Mouse (Mus musculus) activated CD4-positive, CD25-positive, alpha-beta regulatory T cell, adult 4 months (primary cell): ENCODE results near the gene Ogfod2. TPM values are rescaled to one million over a fixed set of nuclear protein-coding genes. Genes with fewer than 3 reads are reported as not detected.
A peak's percentile ranks its signal among the peaks of the same experiment; 100 is the strongest.

Source experiments
- ATAC-seq: one replicate; pipeline ENCODE4 v1.8.0; 2017
- polyA plus RNA-seq, 2 experiments: library from polyadenylated mRNA; unstranded; fragments of 100-300 nt; shearing (Covaris generic); gene quantifications; one replicate each; pipeline ENCODE4 v1.2.1; 2017

Gene Ogfod2
- polyA plus RNA-seq = 10 to 100 TPM; 16.3 to 21.2 TPM

DNA sequence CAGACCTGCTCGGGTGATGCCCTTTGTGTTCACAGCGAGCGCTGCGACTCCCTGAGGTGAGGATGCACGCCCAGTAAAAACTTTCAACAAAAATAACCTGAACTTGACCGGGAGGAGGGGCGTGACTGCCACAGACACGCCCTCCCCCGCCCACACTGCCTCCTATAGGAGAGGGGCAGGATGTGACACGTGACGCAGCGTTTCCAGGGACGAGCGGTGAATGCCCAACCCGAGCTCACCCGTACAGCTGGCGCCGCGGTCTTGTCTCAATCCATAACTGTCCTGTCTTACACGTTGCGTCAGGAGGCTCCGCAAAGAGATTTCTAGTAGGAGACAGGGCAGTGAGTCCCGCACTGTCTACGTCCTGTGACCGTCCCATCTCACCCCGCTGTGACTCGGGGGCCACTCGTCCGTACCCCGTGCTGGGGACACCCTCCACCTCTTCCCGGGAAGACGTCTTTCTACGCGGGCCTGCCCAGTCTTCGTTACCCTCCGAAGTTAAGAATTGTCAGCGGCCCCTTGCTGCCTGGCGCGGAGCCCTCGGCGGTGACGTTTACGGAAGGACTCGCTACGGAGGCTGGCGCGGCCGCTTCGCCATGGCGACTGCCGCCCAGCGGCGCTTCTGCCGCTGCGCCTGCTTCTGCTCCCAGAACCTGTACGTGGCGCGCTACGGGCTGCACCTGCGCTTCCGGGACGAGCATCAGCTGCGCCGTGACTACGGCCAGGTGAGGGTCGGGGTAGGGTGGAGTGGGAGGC, at the start of gene Ogfod2:
Ogfod2 (plus strand) TSS at position 556 of the 756 bp plus-strand sequence.
- ATAC-seq = peak; percentile 85

DNA sequence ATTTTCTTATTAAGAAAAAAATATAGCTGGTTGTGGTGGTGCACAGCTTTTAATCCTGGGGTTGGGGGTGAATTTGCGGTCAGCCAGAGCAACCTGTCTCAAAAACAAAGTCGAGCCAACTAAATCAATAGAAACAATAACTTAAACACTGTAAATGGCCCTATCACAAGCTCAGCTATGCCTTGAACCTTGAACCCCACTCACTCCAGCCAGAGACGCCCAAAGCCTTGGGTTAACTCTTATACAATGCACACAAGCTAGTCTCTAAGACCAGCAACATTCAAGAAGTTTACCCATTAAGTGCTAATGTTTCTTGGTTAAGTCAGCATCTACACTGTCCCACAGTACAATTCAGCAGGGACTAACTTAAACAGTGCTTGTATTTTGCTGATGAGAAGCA, 42.4 kb upstream of the Ogfod2 start:
- ATAC-seq = no peak

DNA sequence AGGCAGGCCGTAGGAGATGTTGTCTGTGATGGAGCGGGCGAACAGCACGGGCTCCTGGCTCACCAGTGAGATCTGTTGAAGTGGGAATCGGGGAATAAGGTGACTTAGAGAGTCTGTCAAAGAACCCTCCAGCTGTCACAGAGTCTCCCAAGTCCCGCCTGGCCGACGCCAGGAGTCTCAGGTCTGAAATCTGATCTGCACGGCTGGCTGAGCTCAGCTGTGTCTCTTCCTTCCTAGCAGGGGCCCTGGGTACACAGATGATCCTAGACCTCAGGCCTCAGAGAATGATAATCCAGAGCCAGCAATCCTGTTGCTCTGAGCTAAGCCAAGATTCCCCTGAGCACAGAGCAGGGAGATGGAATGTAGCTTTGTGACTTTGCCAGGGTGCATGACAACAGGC, 38.4 kb upstream of the Ogfod2 start:
- ATAC-seq = no peak

DNA sequence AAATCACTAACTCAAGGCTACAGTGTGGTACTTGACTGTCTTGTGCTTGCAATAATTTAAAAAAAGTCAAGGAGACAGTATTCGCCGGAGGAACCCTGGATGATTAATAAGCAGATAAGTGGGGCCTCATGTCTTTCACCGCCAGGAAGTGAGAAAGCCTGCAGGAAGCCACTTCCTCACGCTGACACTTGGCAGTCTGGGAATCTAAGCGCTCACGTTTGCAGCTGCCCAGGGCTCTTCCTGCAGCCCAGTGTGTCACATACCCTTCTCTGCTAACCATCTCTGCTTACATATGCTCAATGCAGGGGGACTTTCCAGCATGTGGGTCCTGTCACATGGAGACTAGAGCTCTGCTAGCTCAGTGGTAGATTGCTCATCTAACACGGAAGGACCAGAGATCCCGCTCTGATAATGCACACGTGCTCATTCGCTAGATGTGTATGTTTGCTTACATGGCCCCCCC, 37.2 kb upstream of the Ogfod2 start:
- peak; percentile 88 for ATAC-seq

DNA sequence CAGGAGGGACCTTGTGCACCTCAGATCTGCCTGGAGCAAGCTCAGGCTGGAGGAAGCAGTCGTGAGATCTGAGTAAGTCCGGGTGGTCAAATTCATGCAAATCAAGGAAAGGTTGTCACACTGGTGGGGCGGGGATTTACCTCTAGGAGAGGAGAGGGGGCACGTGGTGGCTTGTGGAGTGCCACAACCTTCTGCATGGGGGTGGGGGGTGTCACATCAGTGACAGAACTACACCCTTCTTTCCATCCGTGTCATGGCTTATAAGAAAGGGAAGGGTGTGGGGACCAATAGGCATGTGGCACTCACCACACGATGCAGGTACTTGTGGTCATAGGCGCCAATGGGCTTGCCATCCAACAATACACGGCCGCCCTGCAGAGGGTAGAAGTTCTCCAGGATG, 36.4 kb upstream of the Ogfod2 start:
- ATAC-seq = peak; percentile 11

DNA sequence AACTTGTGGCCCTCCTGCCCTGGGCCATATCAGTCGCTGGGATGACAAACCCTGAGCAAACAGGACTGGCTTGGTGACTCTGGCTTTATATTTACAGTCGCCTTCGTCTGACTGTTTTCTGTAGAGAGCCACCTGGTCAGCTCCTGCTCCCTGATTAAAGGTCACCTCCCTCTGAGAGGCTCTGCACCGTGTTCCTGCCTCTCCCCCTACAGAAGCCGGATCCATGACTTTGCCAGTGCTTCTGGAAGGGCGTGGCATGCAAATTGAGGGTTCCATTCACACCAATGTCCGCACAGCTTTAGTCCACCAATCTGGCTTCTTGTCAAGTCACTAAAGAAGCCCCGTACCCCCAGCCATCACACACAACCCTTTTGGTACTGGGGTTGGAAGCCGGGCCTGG, 35.5 kb upstream of the Ogfod2 start:
- no peak for ATAC-seq

DNA sequence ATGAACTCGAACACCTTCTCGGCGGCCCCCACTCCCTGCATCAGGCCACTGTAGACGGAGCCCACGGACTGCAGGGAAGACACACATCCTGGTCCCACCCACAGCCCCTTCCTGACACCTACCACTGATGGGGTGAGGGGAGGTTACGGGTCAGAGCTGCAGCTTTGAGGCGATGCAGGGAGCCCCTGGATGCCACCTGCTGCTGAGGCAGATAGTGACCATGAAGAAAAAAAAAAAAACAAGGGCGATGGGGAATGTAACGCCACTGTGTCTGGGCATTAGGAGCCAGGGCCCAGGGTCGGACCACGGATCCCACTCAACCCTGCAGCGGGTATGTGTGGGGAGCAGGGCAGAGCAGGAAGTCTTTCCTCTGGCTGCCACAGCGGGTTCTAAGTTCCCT, 34.9 kb upstream of the Ogfod2 start:
- ATAC-seq = no peak

DNA sequence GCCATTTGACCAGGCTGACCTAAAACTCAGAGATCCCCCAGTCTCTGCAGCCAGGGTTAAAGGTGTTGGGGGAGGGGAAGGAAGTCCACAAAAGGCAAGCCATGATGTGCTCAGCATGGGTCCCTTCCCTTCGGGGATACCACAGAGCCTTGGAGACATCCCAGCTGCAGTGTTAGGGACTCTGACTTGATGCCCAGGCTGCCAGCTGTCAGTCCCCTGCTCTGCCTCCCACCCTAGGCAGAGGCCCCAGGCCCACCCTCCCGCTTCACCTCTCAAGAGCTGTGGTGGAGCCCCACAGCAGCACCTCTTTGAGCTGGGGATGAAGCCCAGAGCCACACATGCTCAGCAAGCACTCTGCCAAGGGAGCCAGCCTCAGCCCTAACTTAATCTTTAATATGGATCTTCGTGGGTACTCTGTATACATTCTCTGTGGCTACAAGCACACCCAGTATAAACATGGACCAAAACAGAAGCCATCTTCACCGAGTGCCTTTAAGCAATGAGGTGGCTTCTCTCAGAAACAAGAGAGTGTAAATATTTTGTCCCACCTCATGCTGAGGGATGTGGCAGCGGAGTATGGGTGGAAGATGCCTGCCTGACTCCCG, 34.1 kb upstream of the Ogfod2 start:
- no peak for ATAC-seq

DNA sequence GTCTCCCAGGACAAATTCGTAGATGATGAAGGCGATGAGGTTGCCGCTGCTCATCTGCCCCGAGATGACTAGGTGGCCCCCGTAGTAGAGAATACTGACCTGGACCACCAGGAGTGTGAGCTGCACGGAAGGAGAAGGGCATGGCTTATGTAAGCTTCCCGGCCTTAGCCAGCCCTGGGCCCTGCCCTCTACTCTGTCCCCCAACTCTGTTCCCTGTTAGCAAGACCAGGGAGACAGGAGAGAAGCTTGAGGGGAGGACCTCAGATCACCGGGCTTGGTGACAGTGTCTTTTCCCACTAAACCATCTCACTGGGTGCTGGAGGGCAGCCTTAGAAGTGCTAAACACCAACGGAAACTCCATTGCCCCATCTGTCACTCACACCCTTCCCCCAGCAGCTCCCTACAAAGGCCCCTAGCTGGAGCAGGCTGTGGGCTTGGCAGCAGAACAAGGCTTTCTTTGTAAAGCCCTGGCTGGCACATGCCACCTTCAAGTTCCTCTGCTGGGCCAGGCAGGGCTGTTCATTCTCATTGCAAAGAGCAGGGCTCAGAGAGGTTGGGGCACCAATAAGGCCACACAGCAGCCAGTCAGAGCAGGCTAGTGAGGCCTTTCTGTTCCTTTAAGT, 33.2 kb upstream of the Ogfod2 start:
- no peak for ATAC-seq

DNA sequence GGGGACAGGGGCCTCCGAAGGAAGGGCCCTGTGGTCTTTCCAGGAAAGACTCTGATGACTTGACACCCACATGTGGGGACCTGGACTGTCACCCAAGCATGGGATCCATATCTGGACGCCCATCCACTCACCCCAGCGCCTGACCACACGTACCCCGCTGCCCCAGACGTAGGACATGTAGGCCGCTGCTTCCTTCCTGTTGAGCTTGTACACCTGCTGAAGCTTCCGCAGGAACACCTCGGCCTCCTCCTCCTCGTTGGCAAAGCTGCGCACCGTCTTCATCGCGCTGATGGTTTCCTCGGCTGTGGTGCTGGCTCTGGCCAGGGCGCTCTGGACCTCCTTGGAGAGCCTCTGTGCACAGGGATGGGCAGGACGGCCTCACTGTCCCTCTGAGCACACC, 32.2 kb upstream of the Ogfod2 start:
- ATAC-seq = no peak

DNA sequence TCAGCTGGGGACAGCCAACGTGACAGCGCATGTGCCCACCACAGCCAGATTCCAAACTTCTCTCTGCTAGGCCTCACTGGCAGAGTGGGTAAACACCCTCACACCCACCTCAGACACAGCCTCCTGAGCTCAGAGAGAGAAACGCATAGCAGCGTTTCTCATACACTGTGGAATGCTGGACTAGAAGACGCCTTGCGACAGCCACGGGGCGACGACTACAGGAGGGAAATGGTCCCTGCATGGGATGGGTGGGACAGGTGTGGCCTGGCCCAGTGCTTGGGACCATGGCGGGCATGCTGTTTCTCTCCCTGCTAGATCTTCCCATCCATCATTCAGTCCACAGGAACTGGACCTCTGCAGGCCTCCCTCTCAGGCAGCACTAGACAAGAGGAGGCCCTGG, 29.6 kb upstream of the Ogfod2 start:
- ATAC-seq = no peak

DNA sequence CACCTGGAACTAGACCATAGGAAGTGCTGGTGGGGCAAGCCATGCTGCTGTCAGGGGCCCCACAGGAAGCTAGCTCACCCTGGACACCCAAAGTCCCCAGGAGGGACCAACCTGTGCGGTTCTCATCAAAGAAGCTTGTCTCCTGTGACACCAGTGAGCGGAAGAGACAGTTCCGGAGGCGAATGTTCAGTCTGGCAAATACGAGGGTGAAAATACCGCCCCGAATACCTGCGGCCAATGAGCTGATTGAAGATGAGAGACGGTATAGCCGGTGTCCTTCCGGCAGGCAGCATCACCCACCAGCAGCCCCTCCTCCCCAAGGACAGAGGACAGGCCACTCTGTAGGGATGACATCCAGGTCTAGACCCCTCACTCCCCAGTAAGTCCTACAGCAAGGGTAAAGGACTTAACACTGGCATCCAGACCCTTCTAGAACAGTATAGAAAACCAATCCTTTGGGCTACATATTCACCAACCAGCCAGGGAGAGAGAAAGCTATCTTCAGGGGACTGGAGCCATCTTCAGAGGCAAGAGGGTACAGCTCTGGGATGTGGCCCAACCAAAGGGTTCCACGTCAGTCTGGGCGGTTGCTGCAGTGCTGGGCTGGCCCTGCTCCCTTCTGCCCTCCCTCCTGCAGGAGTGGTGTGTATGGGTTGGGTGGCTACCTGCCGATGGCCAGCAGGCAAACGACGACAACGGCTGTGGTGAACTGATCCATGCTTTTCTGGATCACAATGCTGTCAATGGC, 29.0 kb upstream of the Ogfod2 start:
- peak; percentile 17 for ATAC-seq

DNA sequence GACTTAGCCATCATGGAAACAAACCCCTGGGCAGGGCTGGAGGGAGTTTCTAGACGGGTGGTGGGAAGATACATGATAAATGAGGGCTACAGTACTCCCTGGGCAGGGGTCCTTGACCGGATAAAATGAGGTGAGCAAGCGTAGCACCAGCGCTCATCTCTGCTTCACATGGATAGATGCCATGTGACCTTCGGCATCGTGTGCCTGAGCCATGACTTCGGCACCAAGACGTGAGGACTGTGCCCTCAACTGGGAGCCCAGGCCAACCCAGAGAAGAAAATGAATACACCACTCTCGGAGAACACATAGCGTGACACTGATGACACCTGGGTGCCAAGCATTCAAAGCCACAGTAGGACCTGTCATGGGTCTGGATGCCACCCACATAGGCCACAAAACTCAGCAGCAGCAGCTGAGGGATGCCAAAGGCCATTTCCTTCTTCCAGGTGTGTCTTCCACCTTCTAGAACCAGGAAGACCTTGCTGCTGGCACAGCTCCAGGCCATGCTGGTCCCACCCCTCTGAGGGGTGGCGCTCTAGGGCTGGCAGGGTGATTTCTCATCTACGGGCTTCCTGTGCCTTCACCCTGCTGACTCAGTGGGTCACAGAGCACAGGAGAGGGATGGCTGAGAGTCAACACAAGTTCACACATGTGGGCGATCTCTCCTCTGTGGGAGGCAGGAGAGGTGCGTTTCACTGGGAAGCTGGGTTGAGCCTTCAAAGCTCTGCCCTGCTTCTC, 28.1 kb upstream of the Ogfod2 start:
- ATAC-seq = peak; percentile 72

DNA sequence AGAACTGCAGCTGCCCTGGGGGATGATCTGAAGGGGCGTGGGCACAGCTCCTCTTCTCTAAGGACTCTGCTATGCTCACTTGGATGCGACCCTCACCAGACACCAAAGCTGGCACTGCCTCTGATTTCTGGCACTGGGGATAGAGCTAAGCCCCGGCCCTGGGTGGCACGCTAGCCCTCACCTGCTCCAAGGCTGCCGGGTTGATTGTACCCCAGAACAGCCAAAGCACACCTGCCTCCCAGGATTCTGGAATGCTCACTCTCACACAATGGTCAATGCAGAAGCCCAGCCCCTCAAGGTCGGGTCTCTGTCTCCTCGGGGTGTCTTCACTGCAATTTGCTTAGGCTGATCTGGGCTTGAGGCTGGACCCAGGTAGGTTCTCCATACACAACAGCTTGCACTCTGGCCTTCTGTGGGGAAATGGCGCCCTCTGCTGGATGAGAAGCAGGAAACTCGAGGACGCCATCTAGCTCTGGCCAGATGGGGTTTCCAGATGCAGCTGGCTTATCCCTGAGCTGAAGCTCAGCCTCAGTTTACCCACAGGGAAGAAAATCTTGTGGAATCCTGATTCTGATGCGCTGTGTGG, 27.4 kb upstream of the Ogfod2 start:
- no peak for ATAC-seq

DNA sequence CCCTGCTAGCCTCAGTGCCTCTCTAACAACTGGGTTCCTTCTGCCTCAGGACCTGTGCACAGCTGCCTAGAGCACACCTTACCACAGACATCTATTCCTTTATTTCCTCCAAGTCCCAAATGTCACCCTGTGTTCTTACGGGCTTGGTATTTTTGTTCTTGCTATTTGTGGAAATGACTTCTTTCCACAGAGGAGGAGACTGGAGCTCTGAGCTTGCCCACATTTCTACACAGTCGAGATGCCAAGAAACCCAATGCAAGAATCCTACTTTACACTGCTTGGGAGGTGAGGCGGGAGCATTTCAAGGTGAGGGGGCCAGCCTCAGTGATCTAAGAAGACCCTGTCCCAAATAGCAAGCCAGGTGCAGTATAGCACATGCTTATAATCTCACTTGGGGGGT, 26.6 kb upstream of the Ogfod2 start:
- no peak for ATAC-seq

DNA sequence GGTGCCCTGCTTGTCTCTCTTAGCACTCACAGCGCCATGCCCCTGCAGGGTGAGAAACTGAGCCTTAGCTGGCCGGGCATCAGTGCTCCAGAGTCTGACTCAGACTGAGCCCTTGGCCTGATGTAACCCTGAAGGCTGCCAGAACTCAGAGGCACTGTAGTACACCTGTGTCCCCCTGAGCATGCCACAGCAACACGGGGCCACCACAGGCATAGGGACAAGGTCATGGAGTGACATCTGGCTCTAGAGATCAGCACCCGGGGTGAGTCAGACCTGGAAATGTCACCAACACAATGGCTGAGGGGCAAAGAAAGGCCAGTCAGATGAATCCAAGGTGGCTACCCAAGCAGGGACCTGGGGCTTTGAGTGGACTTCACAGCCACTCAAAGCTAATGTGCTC, 25.2 kb upstream of the Ogfod2 start:
- ATAC-seq = no peak

DNA sequence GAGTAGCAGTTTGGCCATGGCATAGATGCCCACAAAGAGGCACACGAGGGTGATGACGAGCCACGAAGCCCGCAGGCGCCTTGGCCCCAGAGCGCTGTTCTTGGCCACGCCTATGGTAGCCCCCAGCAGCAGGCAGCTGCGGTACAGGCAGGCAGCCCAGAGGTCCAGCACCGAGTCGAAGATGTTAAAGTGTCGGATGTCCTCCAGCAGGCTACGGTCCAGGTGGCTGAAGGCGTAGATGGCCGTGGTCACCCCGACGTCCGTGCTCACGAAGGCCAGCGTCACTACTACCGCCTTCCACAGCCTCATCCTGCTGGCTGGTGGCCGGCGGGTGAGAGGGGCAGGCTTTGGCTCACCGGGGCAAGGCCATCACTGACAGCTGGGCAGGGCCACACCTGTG, 22.2 kb upstream of the Ogfod2 start:
- ATAC-seq = no peak

DNA sequence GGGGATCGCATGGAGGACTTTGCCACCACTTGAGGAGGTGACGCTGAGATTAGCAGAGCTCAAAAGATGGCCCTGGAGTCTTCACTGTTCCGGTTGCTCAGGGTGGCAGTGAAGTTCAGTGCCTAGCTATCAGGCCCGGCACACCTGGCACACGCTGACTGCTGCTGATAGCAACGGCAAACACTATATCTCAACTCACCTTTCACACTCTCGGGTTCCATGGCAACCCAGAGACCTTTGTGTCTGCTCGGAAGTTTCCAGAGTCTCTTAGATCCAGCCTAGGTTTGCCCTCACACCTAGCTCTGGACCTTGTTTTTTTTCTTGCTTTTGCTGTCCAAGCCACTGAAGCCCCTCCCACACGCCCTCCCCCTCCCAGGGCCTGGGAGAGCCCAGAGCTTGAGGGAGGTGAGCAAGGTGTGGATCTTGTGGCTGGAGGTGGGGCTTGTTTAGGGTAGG, 20.1 kb upstream of the Ogfod2 start:
- ATAC-seq = no peak

DNA sequence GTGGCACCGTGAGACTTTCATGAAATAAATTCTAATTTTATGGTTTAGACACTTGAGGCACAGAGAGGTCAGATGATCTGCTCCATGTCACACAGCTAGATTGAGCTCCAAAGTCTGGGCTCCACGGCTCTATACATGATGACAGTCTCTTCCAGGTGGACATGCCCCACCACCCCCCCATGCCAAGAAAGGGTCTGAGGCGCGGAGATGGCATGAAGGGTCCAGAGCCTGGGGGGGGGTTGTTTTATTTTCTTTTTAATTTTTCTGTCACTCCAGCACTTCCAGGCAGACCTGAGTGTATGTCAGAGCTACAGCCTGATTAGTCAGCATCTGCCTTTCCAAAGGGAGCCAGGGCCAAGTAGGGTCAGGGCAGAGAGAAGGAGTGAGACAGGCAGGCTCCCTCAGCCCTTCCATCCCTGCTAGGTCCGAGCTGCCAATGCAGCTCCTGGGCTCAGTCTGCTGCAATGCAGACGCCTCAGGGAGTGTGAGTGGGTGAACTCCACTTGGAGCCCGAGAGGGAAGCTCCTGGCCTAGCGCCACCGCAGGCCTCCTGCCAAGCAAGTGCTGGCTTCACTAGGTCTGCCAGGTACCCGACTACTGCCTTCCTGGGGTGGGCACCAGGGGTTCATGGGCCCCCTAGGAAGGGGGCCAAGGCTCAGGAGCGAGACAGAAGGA, 18.8 kb upstream of the Ogfod2 start:
- no peak for ATAC-seq

DNA sequence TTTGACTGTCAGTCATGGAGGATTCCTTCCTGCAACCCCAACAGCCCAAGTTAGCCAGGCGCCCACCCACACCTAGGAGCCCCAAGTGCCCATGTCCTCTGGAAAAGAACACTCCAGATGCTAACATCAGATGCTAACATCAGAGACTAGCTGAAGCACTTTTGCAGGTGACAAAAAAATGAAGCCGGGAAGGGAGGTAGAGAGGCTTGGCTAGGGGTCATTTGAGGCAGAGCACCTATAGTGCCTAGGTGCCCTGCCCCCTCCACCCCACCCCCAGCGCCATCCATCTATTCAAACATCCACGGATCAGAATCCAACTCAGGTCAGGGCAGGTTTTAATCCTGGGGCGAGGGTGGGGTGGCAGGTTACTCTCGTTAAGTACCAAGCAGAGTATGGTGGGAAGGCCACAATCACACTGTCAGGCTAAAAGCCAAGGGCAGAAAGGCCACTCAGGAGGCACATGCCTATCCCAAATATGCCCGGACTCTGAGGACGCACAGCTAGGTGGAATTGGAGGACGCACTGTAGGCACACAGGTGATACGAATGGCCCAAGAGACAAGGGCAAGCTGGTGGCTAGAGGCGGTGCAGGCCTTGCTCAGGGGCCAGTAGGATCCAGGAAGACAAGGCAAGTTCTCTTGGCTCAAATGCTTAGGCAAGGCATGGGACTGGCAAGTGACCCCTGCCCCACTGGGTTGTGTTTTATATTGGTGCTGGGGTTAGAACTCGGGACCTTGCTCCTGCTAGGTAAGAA, 18.1 kb upstream of the Ogfod2 start:
- ATAC-seq = no peak
